Mouse (Mus musculus) brain, embryonic 14.5 days (tissue): ENCODE results near the gene Gsk3b. TPM values are rescaled to one million over a fixed set of nuclear protein-coding genes. Genes with fewer than 3 reads are reported as not detected.
A peak's percentile ranks its signal among the peaks of the same experiment; 100 is the strongest.
"Not testable (repeated sequence)": the region's sequence is repeated elsewhere in the genome, so short reads cannot be mapped to it uniquely, and the experiment has no call there.

Source experiments
- DNase-seq: peaks from one replicate; pipeline ENCODE4 v3.0.0-alpha.2; 2011; ENCODE audit warnings: low read depth
- CTCF ChIP-seq: fragments of 200-500 bp; IDR thresholded peaks from 2 replicates; pipeline ENCODE4 v1.5.1; 2012; ENCODE audit warnings: inconsistent platforms, mild to moderate bottlenecking, moderate library complexity, borderline replicate concordance; ENCODE audit not compliant: insufficient read depth, insufficient read length; ENCODE audit errors: extremely low read depth
- POLR2A ChIP-seq: fragments of 200-500 bp; IDR thresholded peaks from 2 replicates; pipeline ENCODE4 v1.6.1; 2012; ENCODE audit warnings: mild to moderate bottlenecking, inconsistent platforms, borderline replicate concordance; ENCODE audit not compliant: poor library complexity, insufficient read depth, insufficient read length, severe bottlenecking; ENCODE audit errors: extremely low read depth
- polyA plus RNA-seq: library from polyadenylated mRNA; depleted of rRNA; stranded (reverse); fragments of >200 nt; gene quantifications from 2 replicates; pipeline ENCODE4 v1.2.3, GENCODE M21; 2012

The Gsk3b gene
- polyA plus RNA-seq, 1 experiment: 72.8 TPM

DNA sequence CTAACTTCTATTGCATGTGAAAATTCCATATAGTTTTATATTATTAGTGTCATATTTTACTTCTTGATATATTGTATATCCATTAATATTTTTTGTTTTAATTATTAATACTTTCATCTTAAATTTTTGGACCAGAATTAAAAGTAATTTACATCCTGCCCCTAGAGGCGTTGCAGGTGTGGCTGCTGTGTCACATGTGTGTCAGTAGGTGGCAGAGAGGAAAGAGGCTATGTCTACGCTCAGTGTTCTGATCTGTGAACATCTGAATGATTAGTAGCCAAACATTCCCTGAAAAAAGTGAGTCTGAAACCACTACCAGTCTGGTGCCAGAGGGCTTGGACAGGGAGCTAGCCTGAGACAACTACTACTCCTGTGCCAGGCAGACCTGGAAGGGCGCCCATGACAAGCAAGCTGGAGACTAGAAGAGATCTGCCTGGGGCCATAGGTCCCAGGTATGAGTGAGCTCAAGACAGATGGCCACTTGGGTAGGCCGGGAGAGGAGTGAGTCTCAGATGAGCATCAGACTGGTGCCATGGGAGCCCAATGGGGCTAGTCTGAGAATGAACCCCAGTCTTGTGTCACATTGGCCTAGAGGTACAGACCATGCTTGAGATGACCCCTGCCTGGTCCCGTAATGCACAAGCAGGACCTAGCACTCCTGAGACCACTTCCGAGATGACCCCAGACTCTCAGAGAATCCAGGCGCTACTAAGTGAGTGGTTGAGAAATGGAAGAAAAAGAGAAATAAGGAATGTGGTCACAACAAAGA, 69.2 kb downstream of the Gsk3b start:
- no peak for DNase-seq
- TF ChIP-seq CTCF (no peak), POLR2A (no peak)

DNA sequence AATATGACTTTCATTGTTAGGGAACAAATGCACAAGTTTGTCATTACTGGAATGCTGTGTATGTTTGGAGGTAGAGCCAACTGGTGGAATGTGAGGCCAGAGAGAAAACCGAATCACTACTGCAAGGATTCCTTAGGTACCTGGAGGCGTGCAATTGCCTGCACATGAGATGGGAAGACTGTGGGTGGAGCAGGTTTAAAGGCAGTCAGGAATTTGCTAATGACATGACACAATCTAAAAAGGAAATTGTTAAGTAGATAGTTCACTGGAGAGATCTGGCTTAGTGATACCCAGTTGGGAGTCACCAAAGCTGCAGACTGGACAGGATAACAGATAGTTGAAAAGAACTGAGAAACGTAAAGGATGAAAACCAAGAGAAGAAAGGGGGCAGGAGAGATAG, 73.2 kb downstream of the Gsk3b start:
- DNase-seq: no peak
- TF ChIP-seq CTCF (no peak), POLR2A (no peak)

DNA sequence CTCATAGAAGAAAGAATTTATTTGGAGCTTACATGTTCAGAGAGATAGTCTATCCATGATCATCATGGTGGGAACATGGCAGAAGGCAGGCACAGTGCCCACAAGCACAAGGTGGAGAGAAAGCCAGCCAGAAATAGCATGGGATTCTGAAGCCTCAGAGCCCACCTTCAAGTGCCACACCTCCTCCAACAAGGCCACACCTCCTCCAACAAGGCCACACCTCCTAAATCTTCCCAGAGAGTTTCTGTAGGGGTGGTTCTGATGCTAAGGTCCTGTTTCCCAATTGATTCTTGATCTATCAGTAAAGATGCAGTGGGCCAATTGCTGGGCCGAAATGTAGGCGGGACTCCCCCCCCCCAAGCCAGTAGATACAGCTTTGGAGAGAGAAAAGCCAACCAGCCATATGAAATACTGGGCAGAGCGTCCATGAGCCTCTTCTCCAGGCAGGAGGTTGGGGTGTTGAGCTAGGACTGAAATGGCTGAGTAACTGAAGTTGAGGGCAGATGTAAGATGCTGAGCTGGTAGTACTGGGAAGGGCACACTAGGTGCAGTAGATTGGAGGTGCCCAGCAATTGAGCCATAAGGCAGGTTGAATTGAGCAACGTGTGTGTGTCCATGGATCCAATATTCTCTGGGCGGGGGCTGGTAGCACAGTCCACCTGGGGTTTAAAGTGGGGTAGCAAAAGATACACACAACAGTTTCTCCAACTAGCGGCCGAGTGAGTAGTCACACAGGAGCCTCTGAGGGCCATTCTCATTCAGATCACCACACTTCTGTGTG, 76.2 kb downstream of the Gsk3b start:
- TF ChIP-seq CTCF: no peak
- no peak for TF ChIP-seq POLR2A
- DNase-seq: no peak

DNA sequence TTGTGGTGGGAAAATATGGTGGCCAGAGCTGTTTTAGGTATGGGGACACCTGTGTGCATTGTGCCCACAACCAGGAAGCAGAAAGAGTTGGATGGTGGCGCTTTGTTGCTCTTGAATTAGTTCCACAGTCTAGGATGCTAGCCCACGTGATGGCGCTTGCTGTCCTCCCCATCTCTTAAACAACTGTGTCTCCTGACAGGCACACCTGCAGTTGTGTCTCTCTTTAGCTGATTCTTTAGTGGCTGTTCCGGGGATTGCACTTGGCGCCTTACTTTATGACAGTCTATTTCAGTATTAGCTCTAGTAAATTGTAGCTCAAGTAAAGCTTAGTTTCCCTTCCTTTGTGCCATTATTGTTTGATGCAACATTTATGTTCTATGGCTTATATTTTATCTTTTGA, 80.2 kb downstream of the Gsk3b start:
- no peak for DNase-seq
- TF ChIP-seq CTCF (no peak), POLR2A (no peak)

DNA sequence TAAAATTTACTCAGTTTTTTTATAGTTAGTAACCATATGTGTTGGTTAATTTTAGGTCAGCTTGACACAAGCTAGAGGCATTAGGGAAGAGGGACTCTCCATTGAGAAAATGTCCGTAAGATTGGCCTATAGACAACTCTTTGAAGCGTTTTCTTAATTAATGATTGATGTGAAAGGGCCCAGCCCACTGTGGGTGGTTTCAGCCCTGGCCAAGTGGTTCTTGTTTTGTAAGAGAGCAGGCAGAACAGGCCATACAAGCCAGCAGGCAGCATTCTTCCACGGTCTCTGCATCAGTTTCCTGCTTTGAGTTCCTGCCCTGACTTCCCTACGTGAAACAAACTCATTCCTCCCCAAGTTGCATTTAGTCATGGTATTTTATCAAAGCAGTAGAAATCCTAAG, 90.3 kb downstream of the Gsk3b start:
- no peak for DNase-seq
- no peak for TF ChIP-seq CTCF
- TF ChIP-seq POLR2A: no peak

DNA sequence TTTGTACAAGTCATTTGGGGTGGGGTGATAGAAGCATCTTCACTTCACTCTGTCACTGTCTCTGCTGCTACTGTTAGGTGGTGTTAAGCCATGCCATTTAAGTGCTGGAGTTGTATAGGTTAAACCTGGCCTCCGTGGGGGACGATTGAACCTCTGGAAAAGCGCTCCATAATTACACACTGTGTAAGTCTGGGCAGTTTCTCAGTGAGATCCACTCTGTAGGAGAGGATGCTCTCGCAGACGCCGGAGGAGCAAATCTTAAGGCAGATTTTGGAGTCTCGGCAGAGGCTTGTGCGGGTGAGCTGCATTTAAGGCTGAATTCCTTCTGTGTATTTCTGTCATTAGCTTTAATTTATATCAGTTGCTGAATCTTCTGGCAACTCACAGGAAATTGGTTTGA, 92.6 kb downstream of the Gsk3b start:
- TF ChIP-seq POLR2A: no peak
- TF ChIP-seq CTCF: no peak
- no peak for DNase-seq

DNA sequence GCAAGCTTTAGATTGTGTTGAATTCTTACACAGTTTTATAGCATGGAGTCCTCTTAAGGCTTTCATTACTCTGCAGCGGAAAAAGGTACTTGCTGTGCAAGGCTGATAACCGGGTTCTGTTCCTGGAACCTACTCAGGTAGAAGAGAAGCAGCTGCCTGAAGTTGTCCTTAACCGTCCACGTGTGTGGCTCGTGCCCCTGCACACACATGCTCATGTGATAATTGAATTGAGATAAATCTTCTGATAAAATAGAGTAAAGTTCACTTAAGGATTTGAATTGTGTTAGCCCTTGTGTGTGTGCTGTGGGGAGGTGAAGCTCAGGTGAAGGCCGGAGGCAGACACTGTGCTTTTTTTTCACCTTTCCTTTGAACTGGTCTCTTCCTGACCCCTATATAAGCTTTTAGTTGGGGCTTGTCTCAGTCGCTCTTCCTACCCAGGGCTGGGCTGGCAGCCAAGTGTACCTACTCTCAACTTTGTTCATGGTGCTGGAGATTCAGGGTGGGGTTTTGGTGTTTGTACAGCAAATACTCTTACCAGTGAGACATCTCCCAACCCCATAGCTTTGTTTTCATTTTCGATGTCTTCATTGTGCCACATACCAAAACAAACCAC, 96.0 kb downstream of the Gsk3b start:
- DNase-seq: no peak

DNA sequence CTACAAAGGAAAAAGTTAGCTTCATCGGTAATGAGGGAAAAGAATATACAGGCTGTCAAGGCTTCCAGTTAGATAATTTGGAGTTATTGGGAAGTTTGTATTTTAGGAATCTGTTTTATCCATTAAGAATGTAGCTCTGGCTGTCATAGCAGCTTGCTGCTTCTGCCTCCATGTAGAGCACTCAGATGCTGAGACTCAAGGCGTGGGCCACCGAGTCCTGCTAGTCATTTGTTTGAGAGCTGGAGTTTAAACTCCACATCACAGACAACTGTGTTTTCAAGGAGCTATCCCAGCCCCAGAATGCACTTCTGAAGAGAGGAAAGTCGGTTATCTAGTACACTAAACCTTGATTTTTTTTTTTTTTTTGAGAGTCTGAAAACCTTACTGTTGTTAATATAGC, 101.2 kb downstream of the Gsk3b start:
- TF ChIP-seq POLR2A (no peak), CTCF (no peak)
- no peak for DNase-seq

More for the DNA sequence above, 96.0 kb downstream of the Gsk3b start:
- TF ChIP-seq POLR2A: no peak
- TF ChIP-seq CTCF: no peak

DNA sequence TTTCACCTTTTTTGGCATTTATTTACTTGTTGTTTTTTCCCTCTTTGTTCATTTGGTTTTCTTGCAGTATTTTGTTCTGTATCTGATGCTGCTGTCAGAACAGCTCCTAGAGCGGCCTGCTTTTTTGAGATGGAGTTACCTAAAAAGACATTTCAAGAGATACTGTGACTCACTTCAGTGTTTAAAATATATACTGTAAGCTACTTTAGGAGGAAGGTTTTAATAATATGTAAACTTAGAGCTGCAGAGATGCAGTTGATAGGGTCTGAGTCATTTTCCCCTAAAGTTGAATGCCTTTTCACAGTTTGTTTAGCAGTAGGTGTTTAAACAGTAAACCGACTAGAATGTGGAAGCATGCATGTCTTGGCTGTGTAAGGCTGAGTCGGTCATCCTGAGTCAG, 101.7 kb downstream of the Gsk3b start:
- TF ChIP-seq POLR2A: no peak
- no peak for TF ChIP-seq CTCF
- DNase-seq: no peak

DNA sequence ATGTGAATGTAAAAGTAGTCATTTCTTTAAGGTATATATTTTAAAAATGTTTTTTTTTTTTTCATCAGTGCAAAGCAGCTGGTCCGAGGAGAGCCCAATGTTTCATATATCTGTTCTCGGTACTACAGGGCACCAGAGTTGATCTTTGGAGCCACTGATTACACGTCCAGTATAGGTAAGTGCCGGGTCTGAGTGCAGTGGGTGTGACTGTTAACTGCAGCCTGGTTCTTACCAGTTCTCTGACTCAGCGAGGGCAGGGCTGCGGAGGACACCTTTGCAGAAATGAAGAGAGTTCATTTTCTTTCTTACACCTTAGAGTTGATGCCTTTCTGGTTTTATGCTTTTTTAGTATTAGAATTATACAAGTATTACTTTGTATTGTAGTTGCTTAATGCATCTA, 102.7 kb downstream of the Gsk3b start:
- DNase-seq: no peak
- no peak for TF ChIP-seq CTCF
- no peak for TF ChIP-seq POLR2A

DNA sequence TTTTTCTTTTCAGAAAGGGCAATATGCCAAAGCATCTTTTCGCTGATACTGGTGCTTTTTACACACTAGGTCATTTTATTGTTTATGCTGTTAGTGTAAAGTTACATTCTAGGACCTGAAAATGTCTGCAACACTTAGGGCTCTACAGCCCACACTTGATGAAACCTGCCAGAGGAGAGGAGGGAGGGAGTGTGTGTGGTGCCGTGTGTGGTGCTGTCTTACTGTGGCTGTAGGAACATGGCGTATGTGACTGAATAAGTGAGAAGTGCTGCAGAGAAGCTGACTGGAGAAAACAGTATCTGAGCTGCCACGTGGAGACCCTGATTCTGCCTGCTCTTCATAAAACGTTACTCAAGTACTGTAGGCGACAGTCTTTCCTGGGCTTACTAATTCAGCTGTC, 103.8 kb downstream of the Gsk3b start:
- no peak for DNase-seq
- TF ChIP-seq CTCF (no peak), POLR2A (no peak)

DNA sequence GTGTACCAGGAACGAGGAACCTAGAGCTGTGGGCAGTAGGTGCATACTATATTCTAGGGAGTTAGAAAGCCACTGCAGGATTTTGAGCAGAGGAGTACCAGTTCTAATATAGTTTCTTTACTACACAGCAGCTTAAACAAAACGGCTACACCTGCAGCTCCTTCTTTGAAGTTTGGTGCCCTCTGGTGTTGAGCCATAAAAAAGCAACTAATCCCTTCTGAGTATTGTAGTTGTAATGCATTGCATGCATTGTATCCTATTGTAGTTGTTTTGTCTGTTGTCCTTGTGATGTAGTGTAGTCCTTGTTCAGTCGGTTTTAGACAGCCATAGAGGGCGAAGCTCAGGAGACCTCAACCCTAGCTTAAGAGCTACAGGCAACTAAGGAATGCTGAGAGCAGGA, 108.5 kb downstream of the Gsk3b start:
- TF ChIP-seq POLR2A (no peak), CTCF (peak; percentile 60; the same call in 1 of the 2 replicates)

DNA sequence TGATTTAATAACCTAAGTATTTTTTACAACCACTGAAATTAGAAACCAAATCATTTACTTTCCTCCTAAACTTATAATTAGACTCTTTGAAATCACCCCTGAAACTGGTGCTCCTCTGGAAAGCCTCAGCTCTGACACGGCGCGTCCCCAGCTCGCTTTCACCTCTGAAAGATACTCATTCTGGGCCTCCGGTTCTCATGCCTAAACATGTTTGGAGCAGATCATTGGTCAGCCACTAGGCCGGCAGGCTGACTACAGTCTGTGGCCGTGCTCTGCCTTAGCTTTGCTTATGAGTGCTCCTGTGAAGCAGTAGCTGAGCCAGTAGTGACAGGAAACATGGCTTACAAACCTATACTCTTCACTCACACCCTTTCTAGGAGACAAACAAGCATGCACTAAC, 116.5 kb downstream of the Gsk3b start:
- TF ChIP-seq POLR2A (no peak), CTCF (no peak)
- DNase-seq: no peak

More for the DNA sequence above, 108.5 kb downstream of the Gsk3b start:
- peak; percentile 86 for DNase-seq

DNA sequence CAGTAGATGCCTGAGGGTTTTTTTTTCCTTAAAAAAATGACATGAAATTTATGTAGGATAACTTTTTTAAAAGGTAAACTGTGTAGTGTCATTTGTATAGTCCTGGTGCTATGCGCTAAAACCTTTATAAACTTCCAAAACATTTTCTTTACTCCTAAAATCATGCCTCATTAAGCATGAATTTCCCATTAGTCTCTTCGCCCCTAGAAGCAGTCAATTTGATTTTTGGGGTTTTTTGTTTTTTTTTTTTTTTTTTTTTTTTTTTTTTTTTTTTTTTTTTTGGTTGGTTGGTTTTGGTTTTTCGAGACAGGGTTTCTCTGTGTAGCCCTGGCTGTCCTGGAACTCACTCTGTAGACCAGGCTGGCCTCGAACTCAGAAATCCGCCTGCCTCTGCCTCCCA, 133.7 kb downstream of the Gsk3b start:
- DNase-seq: not testable (repeated sequence)
